Mouse (Mus musculus) fat pad, adult 2 months (tissue): ENCODE measurements around the gene Hmga1.

Experiments used
- DNase-seq: peaks from one replicate; pipeline ENCODE4 v3.0.0-alpha.2; 2011; ENCODE audit warnings: low read depth, low spot score; ENCODE audit errors: extremely low read depth

Gene Hmga1

DNA sequence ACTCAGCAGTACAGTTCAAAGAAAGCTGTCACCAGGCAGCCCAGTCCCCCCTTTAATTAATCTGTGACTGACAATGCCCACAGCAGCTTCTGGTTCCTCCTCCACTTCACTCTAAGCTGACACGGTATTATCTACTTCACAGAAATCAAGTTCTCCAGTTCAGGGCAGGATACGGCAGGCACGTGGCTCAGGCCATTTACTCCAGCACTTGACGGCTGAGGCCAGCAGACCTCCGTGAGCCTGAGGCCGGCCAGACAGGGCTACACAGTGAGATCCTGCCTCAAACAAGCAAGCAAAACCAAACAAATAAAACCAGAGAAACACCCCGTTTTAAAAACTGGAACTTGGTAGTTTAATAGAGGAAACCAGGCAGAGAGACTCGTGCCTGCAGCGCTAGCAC lies 30.4 kb downstream of the Hmga1 start:
- no peak for DNase-seq

DNA sequence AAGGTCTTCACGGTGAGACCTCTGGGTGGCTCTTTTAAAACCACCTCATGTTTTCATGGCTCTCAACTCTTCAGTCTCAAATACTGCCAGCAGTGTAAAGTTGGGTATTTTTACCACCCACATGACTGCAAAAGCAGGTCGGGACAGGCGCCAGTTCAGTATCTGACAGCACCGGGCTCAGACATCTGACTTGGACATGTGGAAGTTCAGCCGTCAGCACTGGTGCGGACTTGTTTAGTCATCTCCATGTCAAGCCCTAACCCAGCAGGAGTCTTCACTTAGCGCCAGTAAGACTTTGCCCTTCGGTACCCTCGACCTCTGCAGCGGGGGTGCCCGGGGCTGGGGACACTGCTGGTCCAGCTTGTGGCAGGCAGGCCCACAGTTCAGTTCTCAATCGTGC lies 31.0 kb downstream of the Hmga1 start:
- DNase-seq, result no peak

DNA sequence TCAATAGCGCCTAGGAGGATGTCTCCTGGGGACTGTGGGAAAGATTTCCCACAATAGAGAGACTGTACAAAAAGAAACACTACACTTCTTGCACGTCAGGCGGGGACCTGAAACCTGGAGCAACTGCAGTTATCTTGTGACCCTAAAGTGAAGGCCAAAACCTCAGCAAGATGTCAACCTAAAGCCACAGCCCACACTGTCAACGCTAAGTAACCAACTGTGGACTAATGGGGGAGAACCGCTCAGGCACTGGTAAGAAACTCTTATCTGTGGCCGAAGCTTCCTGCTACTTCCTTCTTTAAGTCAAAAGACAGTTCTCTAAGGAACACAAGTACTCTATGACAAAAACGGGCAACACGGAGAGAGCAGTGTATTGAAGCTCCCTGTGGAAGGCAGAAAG lies 31.9 kb downstream of the Hmga1 start:
- no peak for DNase-seq

DNA sequence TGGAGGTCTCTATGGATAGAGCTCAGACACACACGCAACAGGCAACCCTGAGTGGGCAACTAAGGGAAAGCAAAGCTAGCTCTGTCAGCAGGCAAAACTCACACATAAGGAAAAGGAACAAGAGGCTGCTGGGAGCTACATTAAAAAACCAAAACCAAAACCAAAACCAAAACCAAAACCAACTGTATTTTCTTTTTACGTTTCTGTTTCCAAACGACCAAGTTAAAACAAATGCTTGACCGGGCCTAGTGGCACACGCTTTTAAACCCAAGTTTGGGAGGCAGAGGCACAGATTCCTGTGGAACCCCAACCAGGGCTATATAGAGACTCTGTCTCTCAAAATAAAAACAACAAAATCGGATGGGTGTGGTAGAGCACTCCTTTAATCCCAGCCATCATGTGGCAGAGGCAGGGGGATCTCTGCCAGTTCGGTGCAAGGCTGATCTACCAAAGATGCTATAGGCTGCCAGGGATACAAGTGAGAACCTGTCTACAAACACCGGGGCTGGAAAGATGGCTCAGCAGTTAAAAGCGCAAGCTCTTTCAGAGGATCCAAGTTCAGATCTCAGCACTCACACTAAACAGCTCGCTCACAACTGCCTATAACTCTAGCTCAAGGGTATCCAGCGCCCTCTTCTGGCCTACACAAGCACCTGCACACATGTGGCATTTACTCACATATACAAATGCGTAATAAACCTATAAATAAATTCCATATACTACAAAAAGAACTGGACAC lies 35.7 kb downstream of the Hmga1 start:
- DNase-seq, result peak; percentile 30

DNA sequence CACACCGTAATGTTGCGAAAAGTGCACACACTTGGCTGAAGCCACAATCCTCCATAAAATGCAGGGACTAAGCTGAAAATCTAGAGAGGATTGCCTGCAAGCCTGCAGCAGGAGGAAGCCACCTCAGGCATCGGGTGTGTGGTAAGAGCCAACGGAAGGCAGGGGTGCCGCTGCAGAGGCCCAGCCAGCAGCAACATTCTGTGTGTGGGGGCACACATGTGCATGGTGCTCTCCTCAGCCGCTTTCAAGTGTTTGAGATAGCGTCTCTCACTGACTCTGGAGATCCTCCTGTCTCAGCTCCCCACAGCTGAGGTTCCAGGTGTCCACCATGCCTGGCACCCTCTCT lies 36.2 kb downstream of the Hmga1 start:
- DNase-seq, result no peak

DNA sequence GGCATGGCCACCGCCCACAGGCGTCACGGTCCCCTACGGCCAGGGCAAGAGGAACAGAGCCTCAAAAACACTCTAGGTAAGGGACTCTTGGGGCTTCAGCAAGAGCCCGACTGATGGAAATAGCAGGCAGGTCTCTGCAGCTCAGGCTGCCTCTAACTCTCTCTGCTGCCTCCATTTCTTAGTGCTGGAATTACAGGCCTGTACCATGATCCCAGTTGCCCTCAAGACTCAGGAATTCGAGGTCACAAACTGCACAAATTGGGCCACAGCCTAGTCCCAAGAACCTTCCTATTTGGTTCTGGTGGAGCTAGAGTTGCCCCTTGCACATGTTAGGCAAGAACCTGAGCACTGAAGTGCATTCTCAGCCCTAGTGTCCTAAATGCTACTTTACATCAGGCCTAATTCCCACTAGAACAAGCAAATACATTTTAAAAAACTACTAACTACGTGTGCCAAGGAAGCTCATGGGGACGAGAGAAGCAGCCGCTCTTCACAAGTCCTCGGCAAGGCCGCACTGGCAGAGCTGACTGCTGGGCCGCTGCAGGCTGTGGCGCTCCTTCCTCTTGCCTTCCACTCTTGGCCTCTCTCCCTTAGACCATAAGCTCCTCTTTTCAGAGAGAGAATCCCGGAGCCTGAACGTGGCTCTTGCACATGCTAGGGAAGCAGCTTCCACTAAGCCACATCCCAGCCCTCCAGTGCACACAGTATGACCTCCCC lies 39.5 kb downstream of the Hmga1 start:
- no peak for DNase-seq

DNA sequence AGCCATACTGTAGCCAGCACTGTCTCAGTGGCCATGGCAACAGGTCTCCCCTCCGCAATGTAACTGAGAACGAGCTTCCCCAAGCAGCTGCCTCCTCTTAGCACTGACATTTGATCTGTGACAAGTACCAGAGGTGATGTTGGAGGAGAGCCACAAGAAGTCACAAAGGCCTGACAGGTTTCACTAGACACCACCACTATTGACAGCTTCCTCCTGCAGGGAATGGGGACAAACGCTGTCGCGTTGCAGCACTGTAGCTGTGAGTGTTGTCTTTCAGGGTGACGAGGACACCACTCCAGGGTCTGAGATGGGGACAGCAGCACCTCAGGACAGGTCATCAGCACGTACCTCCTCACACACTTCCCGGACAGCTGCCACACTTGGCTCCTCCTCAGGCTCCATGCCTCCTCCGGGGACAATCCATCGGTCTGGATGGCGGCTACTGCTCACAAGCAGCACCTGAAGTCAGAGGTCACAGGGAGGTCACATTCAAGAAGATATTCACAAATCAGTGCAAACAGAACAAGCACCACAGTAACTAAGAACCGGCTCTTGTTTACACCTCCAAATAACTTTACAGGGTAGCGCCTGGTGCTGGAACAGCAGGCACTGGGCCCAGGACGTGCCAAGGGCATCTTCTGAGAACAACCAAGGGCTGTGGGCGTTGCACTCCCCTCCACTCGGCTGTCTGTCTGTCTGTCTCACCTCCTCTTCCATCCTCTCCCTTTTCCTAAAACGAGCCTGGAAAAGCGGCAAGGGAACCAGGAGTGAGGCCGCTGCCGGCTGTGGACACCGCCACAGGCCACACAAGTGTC lies 40.3 kb downstream of the Hmga1 start:
- DNase-seq, result no peak

DNA sequence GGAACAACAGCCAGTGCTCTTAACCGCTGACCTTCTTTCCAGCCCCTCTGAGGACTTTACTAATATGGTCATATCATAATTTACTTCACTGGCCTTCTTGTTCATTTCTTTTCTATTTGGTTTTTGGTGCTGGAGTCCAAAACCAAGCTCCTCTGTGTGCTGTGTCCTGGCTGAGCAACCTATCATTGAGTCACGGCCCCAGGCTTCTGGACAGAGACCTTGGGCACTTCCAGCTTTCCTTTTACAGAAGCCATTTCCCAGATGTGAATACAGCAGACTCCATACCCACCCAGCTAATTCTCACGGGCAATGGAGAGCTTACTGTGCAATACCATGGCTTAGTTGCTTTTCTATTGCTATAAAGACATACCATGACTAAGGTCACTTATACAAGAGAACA lies 44.0 kb downstream of the Hmga1 start:
- DNase-seq, result no peak

DNA sequence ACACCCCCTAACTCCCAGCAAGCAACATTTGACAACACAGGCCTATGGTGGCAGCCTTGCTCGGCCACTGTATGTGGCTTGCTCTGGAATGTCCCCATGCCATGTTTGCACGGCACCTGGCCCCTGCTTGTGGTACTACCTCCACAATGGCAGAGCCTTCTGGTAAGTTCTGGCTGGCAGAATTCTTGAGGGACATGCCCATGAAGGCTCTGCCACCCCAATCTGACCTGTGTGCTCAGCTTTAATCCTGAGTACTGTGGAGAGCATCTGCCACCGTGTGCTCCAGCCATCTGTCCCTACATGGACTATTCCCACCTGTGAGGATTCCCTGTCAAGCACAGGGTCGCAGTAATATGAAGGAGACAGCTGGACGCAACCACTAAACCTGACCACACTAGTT lies 44.6 kb downstream of the Hmga1 start:
- DNase-seq, result no peak

DNA sequence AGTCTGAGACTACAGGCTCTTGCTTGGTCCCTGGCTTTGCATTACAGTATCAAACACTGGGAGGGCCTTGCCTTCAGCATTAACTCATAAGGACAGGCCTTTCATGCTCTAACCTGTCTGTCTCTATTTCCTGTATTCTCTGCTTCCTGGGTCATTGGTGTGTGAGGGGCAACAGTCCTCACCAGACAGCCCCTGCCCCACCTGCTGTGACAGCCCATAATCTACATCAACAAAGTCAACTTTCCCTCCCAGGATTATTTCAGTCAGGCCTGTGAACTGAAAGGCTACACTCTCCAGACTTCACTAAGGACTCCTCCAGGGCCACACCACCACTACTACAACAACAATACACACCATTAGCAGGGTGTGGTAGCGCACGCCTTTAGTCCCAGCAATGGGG lies 46.7 kb downstream of the Hmga1 start:
- no peak for DNase-seq

DNA sequence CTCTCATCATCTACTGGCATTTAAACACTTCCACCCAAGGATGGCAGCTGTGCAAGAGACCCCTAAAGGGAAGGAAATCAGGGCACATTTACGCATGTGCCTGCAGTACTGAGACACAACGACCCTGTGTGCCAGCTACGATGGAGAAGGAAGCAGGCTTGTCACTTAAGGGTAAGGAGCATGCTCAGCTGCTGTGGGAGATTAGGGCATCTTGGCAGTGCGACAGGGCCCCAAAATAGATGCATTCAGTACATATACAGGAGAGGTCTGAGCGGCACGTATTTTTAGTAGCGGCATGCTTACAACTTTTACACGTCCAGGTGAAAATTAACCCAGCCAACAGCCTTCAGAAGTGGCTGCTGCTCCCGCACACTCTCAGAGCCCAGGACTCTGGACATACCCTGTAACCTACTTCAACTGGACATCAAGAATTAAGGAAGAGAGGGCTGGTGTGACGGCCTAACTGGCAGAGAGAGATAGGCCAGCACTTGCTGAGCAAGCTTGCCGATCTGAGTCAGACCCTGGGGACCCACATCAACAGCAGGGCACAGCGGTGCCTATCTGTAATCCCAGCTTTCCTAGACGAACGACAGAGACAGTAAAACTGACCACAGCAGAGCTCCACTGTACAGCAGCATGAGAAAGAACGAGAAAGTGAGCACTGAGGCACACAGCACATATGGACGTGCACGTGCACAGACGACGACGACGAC lies 47.4 kb downstream of the Hmga1 start:
- DNase-seq, result no peak

DNA sequence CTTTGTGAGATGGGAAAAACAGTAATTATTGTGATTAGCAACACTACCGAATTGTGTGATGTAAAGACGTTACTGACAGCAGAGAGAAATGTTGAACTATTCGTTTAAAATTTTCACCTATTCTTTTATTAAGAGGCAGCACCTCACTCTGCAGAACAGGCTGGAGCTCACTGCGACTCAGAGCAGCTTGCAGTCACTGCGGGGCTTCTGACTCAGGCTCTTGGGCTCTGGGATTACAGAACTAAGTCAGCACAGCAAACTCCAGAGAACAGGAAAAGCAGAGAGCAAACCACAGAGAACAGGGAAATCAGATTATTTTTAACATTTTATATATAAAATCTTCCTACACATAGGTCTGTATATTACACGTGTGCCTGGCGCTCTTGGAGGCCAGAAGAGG lies 53.3 kb downstream of the Hmga1 start:
- no peak for DNase-seq

DNA sequence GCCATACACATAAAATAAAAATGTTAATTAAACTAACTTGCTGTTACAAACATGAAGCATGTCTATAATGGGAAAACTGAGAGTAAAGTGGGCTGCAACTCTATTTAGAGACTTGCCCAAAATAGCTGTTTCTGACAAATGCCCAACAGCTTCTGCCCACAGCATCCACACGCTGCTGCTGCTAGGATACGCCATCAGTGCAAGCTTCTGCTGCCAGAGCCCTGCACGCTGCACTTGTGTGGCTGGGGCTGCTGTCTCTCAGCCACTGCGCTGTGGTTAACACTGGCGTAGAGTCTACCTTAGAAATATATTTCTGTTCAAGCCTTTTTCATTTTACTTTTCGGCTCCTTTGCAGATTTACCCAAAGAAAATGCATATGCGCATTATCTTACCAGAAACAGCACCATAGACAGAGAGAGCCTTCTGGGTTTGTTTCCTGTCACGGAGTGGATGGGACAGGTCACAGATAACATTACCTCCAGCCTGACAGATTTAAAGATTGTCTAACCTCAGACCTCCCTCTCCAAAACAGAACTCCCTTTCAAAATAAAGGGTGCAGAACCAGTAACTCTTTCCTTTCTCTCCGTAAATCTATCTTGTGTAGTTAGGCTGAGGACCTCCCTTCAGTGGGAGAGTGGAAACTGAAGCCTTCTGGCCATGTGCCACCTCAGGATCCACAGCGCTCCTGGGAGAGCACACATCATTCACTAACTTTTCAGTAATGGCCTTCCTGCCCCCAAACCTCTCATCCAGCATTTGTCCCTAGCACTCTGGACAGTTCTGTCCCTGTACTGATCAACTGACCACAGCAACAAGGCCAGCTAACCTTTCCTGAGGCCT lies 54.6 kb downstream of the Hmga1 start:
- DNase-seq, result no peak

DNA sequence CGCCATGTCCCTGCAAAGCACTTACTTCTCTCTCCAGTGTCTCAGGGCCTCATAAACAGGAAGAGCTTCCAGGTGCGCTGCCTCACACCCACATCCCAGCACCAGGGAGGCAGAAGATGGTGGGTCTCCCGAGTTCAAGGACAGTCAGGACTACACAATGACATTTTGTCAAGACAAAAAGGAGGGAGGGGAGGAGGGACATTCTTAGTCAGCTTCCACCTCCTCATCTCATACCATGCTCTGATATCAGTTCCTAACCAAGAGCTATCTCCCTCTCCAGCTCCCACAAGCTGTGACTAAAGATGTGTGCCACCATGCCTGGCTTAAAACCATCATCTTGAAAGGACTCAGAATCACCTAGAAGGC lies 55.2 kb downstream of the Hmga1 start:
- no peak for DNase-seq

DNA sequence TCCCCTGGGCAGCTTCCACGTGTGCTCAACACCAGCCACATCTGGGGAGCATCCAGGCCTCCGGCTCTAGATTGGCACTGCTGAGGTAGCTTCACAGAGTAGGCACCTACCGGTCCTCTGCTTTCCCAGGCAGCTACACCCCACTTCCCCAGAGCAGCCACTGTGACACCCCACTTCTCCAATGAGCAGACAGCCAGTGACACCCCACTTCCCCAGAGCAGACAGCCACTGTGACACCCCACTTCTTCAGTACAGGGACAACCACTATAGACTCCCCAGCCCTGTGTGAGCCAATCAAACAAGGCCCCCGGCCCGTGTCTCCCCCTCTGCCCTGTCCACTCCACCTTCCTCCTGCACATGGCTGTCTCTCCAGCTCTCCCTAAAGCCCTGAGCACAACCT lies 55.7 kb downstream of the Hmga1 start:
- DNase-seq, result no peak

DNA sequence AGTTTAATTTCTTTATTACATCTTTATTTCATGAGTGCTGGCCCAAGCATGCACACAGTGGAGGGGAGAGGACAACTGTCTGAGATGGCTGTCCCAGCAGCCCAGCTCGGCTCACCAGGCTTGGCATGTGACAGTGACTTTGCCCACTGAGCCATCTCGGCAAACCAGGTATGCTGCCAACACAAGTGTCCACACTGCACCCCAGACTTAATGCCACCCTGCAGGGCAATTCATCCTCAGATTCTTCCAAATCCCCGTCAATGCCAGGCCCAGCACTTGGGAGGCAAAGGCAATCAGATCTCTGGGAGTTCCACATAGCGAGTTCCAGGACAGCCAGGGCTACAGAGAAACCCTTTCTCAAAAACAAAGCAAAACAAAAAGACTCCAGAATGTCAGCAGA lies 56.7 kb downstream of the Hmga1 start:
- DNase-seq, result no peak
